Mouse (Mus musculus): ENCODE results near the gene Taf1c. TPM values are rescaled to one million over a fixed set of nuclear protein-coding genes. Genes with fewer than 3 reads are reported as not detected.
A peak's percentile ranks its signal among the peaks of the same experiment; 100 is the strongest.

Gene Taf1c
- polyA plus RNA-seq, 1 experiment, result 6.3 TPM

DNA sequence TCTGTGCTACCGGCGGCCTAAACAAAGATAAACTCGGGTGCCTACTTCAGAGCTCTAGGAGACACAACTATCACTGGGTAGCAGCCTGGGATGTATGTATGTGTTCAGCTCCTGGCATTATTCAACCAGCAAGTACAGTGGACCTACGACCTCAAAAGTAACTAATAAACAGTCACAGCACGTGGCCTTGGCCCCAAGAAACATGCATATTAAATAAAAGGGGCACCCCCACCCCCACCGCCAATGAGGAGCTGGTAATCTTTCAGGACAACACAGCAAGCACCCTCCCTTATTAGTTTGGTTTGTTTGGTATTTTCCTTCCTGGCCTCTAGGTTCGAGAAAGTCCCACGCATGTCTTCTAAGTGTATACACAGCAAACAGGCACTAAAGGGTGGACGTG lies 36.8 kb downstream of the Taf1c start:
- Histone ChIP-seq H3K4me1 (ENCODE audit: control insufficient read depth, insufficient read depth, low read length) (peaks cover 5% of the 10 kb centered on the region), H3K4me3 (ENCODE audit: control insufficient read depth, low read depth, low read length) (no peak overlapping the region), H3K27me3 (ENCODE audit: control insufficient read depth, insufficient read depth, low read length) (no peaks in the 10 kb centered on the region), H3K27ac (ENCODE audit: control insufficient read depth, insufficient read depth, low read depth, low read length) (no peak overlapping the region), H3K36me3 (ENCODE audit: control insufficient read depth, insufficient read depth, low read length) (peaks cover 2% of the 10 kb centered on the region)
- no peak for TF ChIP-seq CTCF (IDR thresholded peaks at IDR 0.05; ENCODE audit: control insufficient read depth, insufficient read depth, insufficient replicate concordance, low read depth, low read length)
- TF ChIP-seq POLR2A (IDR thresholded peaks at IDR 0.05; ENCODE audit: control insufficient read depth, low read depth, low read length), result no peak

DNA sequence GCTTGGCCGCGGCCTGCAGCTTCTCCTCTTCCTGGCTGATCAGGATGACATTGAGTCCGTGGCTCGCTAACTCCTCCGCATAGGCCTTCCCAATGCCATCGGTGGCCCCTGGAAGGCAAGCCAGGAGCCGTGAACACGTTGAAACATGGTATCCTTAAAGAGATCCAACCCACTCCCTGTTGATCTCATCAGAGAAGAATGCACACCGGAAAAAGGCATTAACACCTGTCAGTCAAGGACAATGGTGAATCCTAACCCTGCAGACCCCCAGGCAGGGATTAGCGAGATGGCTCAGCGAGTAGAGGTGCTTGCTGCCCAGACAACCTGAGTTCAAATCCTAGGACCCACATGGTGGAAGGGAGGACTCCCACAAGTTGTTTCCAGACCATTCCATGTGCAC lies 38.7 kb downstream of the Taf1c start:
- H3K4me3 ChIP-seq (ENCODE audit: control insufficient read depth, low read depth, low read length), result no peak overlapping the region
- H3K36me3 ChIP-seq (ENCODE audit: control insufficient read depth, insufficient read depth, low read length), result peaks cover 2% of the 10 kb centered on the region
- H3K27ac ChIP-seq (ENCODE audit: control insufficient read depth, insufficient read depth, low read depth, low read length), result no peak overlapping the region

GRCm38 (mm10) chr8:119563849-119564251 lies 41.2 kb downstream of the Taf1c start:
- Histone ChIP-seq H3K4me3 (ENCODE audit: control insufficient read depth, low read depth, low read length) (no peak overlapping the region), H3K27me3 (ENCODE audit: control insufficient read depth, insufficient read depth, low read length) (no peaks in the 10 kb centered on the region), H3K36me3 (ENCODE audit: control insufficient read depth, insufficient read depth, low read length) (peaks cover 2% of the 10 kb centered on the region), H3K4me1 (ENCODE audit: control insufficient read depth, insufficient read depth, low read length) (peaks cover 4% of the 10 kb centered on the region), H3K27ac (ENCODE audit: control insufficient read depth, insufficient read depth, low read depth, low read length) (no peak overlapping the region)
- no peak for TF ChIP-seq POLR2A (IDR thresholded peaks at IDR 0.05; ENCODE audit: control insufficient read depth, low read depth, low read length)
- TF ChIP-seq CTCF (IDR thresholded peaks at IDR 0.05; ENCODE audit: control insufficient read depth, insufficient read depth, insufficient replicate concordance, low read depth, low read length), result no peak

More for the DNA sequence above, 38.7 kb downstream of the Taf1c start:
- TF ChIP-seq CTCF (IDR thresholded peaks at IDR 0.05; ENCODE audit: control insufficient read depth, insufficient read depth, insufficient replicate concordance, low read depth, low read length), result no peak
- TF ChIP-seq POLR2A (IDR thresholded peaks at IDR 0.05; ENCODE audit: control insufficient read depth, low read depth, low read length), result no peak
- H3K27me3 ChIP-seq (ENCODE audit: control insufficient read depth, insufficient read depth, low read length), result no peaks in the 10 kb centered on the region
- no peaks in the 10 kb centered on the region for H3K4me1 ChIP-seq (ENCODE audit: control insufficient read depth, insufficient read depth, low read length)

DNA sequence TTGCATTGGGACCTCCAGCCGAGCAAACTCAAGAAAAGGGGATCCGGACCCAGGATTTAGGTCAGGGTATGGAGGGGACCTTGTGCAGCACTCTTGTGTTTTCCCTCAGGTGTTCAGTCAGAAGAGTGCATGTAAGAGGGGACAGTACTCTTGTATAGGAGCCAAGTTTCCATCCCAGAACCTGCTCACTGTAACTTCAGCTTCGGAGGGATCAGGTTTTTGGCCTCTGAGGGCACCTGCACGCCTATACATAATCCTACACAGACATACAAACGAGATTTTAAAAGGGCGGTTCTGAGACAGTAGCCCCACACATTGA lies 45.7 kb downstream of the Taf1c start:
- peak overlapping the region; percentile 98 for H3K4me3 ChIP-seq (ENCODE audit: control insufficient read depth, low read depth, low read length)
- H3K27ac ChIP-seq (ENCODE audit: control insufficient read depth, insufficient read depth, low read depth, low read length), result peak overlapping the region; percentile 82
- no peaks in the 10 kb centered on the region; the same call in 1 of the 2 replicates for H3K36me3 ChIP-seq (ENCODE audit: control insufficient read depth, insufficient read depth, low read length)
- peaks cover 12% of the 10 kb centered on the region for H3K4me1 ChIP-seq (ENCODE audit: control insufficient read depth, insufficient read depth, low read length)
- TF ChIP-seq CTCF (IDR thresholded peaks at IDR 0.05; ENCODE audit: control insufficient read depth, insufficient read depth, insufficient replicate concordance, low read depth, low read length), result no peak
- 0 out of 2 replicates have a peak, but pooled peaks have one; percentile 27 for TF ChIP-seq POLR2A (IDR thresholded peaks at IDR 0.05; ENCODE audit: control insufficient read depth, low read depth, low read length)
- no peaks in the 10 kb centered on the region for H3K27me3 ChIP-seq (ENCODE audit: control insufficient read depth, insufficient read depth, low read length)

DNA sequence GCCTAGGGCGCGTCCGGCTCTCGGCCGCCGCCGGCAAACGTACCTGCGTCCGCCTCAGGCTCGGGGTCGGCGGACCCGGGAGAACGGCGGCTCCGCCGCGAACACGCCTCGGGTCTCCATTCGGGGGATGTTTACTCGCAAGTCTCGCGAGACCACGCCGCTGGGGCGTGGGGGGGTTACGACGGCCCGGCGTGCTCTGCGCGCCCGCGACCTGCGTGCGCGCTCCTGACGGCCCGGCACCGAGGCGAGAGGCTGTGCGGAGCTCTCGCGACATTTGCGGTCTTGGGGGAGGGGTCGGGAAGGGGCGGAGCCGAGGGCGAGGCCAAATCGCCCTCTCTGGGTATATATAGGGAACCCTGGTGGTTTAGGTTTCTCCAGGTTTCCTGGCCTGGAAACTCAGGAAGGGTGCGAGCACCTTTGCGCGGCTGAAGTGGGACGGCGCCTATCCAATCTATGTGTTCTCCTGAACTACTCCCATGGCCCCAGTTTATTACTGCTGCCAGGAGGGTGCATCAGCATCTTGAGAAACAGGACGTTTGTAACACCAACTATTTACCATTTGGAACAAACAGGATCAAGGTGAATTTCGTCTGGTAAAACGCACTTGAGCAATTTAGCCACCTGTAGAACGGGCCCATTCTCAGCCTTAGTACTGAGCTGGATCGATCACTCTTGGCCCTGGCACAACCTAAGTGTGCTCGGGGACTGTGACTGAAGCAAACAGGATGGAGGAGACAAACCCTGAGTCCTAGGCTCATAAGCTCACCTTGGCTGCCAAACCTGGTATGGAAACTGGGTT lies 46.2 kb downstream of the Taf1c start, which contains the start of gene Mbtps1:
TSS of gene Mbtps1 (minus strand) at position 133 of the 799 bp plus-strand sequence.
- TF ChIP-seq POLR2A (IDR thresholded peaks at IDR 0.05; ENCODE audit: control insufficient read depth, low read depth, low read length) (peak; percentile 45), CTCF (IDR thresholded peaks at IDR 0.05; ENCODE audit: control insufficient read depth, insufficient read depth, insufficient replicate concordance, low read depth, low read length) (no peak)
- Histone ChIP-seq H3K27me3 (ENCODE audit: control insufficient read depth, insufficient read depth, low read length) (no peaks in the 10 kb centered on the region), H3K27ac (ENCODE audit: control insufficient read depth, insufficient read depth, low read depth, low read length) (peak within 1 kb of the TSS; percentile 98), H3K4me1 (ENCODE audit: control insufficient read depth, insufficient read depth, low read length) (peaks cover 12% of the 10 kb centered on the region), H3K4me3 (ENCODE audit: control insufficient read depth, low read depth, low read length) (peak within 1 kb of the TSS; percentile 98), H3K36me3 (ENCODE audit: control insufficient read depth, insufficient read depth, low read length) (no peaks in the 10 kb centered on the region)

GRCm38 (mm10) chr8:119557821-119558602 lies 47.0 kb downstream of the Taf1c start:
- H3K27ac ChIP-seq (ENCODE audit: control insufficient read depth, insufficient read depth, low read depth, low read length), result peak overlapping the region; percentile 98
- peaks cover 12% of the 10 kb centered on the region for H3K4me1 ChIP-seq (ENCODE audit: control insufficient read depth, insufficient read depth, low read length)
- no peaks in the 10 kb centered on the region for H3K27me3 ChIP-seq (ENCODE audit: control insufficient read depth, insufficient read depth, low read length)
- peak; percentile 5; the same call in 1 of the 2 replicates for TF ChIP-seq POLR2A (IDR thresholded peaks at IDR 0.05; ENCODE audit: control insufficient read depth, low read depth, low read length)
- no peak for TF ChIP-seq CTCF (IDR thresholded peaks at IDR 0.05; ENCODE audit: control insufficient read depth, insufficient read depth, insufficient replicate concordance, low read depth, low read length)
- no peaks in the 10 kb centered on the region for H3K36me3 ChIP-seq (ENCODE audit: control insufficient read depth, insufficient read depth, low read length)
- peak overlapping the region; percentile 98 for H3K4me3 ChIP-seq (ENCODE audit: control insufficient read depth, low read depth, low read length)

- Histone ChIP-seq H3K36me3 (ENCODE audit: control insufficient read depth, insufficient read depth, low read length) (no peaks in the 10 kb centered on the region), H3K4me1 (ENCODE audit: control insufficient read depth, insufficient read depth, low read length) (peaks cover 12% of the 10 kb centered on the region), H3K4me3 (ENCODE audit: control insufficient read depth, low read depth, low read length) (peak overlapping the region; percentile 98), H3K27ac (ENCODE audit: control insufficient read depth, insufficient read depth, low read depth, low read length) (no peak overlapping the region), H3K27me3 (ENCODE audit: control insufficient read depth, insufficient read depth, low read length) (no peaks in the 10 kb centered on the region)
- TF ChIP-seq POLR2A (IDR thresholded peaks at IDR 0.05; ENCODE audit: control insufficient read depth, low read depth, low read length) (no peak), CTCF (IDR thresholded peaks at IDR 0.05; ENCODE audit: control insufficient read depth, insufficient read depth, insufficient replicate concordance, low read depth, low read length) (no peak)
Observed at GRCm38 (mm10) chr8:119557132-119557531, 47.9 kb downstream of the Taf1c start.
